Mouse (Mus musculus) NIH3T3 (cell line): ENCODE measurements around the gene 4632433K11Rik.
A peak's percentile ranks its signal among the peaks of the same experiment; 100 is the strongest.

ENCODE experiments used
- DNase-seq: peaks from one replicate; pipeline ENCODE4 v3.0.0-alpha.2; 2012; ENCODE audit warnings: low read depth

The 4632433K11Rik gene

DNA sequence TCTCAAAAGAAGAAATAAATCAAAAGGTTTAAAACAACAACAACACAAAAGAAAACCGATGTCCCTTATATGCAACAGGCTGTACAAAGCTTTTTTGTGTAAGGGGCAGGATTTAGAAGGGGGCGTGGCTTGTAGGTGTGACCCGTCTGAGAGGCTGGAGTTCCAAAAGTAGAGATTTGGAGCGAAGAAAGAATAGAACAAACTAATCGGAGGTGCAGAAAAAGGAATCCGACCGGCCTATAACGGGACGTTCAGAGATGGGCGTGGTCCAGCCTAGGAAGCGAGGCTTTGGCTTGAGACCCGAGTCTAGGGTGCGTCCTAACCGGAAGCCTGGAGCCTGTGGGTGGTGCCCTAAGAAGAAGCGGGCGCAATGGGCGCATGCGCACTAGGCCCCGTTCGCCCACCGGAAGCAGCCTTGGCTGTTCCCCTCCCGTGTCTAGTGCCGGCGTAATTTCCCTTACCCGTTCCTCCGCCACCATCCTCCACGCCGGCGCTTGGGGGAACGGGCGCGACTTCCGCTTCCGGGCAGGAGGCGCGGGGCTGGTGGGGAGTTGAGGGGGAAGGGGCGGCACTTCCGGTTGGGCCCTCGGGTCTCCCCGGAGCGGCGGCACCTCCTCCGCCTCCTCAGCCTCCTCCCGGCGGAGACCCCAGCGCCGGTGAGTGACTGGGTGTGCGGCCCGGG is 13.8 kb upstream of the 4632433K11Rik start, which contains the start of the genes Zfp865 and Ccdc106:
Gene Zfp865, plus strand, starts transcription at position 377 of the 682 bp plus-strand sequence.
Gene Ccdc106, plus strand, starts transcription at position 554 of the 682 bp plus-strand sequence.
- peak; percentile 99 for DNase-seq

DNA sequence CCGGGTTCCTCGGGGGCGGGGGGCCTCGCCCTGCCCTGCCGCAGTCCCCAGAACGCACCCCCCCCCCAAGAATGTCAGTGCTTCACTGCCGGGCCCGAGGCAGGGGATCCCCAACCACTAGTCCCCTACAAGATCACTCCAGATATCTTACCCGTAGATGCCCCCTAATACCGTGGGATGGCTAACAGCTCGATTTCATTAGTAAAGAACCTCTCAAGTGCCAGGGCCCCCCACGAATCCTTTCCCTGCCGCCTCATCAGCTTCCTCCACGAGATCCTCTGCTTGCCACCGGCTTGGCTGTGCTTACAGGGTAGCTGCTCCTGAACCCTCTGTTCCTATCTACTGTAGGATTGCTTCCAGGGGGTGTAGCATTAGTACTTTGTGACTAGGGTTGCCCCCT is 13.2 kb upstream of the 4632433K11Rik start:
- peak; percentile 59 for DNase-seq

DNA sequence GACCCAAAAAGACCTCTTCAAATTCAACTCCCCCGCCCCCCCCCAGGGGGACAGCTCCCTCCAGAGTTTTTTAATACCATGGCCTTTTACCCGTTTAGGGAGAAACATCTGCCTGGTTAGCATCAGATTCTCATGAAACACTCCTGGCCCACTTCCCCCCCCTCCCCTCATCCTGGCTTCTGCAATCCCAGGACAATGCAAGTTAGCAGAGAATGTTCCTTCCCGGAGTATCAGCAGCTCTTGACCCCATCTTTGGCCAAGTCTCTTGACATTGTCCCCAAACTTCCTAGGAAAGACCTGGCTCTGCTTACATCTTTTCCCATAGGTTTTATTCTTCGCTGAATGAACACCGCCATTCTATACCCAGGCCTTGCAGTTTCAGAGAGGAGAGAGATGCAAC is 12.7 kb upstream of the 4632433K11Rik start:
- peak; percentile 22 for DNase-seq

DNA sequence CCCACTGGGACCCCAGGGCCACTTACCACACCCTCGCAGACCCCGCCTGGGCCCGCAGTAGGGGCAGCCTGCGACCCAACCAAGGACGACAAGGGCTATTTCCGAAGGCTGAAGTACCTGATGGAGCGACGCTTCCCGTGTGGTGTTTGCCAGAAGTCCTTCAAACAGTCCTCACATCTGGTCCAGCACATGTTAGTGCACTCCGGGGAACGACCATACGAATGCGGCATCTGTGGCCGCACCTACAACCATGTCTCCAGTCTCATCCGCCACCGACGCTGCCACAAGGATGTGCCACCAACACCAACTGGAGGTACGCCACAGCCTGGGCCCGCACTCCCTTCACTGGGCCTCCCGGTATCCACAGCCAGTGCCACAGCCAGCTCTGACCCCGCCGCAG is 4.4 kb upstream of the 4632433K11Rik start:
- no peak for DNase-seq

DNA sequence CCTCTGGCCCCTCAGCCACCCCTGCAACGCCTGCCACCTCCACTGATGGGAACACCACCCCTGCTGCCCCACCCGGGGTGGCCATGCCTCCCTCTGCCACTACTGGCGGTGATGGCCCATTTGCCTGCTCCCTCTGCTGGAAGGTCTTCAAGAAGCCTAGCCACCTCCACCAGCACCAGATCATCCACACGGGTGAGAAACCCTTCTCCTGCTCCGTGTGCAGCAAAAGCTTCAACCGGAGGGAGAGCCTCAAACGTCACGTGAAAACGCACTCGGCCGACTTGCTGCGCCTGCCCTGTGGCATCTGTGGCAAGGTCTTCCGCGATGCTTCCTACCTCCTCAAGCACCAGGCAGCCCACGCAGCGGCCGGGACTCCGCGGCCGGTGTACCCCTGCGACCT is 4.0 kb upstream of the 4632433K11Rik start:
- no peak for DNase-seq

DNA sequence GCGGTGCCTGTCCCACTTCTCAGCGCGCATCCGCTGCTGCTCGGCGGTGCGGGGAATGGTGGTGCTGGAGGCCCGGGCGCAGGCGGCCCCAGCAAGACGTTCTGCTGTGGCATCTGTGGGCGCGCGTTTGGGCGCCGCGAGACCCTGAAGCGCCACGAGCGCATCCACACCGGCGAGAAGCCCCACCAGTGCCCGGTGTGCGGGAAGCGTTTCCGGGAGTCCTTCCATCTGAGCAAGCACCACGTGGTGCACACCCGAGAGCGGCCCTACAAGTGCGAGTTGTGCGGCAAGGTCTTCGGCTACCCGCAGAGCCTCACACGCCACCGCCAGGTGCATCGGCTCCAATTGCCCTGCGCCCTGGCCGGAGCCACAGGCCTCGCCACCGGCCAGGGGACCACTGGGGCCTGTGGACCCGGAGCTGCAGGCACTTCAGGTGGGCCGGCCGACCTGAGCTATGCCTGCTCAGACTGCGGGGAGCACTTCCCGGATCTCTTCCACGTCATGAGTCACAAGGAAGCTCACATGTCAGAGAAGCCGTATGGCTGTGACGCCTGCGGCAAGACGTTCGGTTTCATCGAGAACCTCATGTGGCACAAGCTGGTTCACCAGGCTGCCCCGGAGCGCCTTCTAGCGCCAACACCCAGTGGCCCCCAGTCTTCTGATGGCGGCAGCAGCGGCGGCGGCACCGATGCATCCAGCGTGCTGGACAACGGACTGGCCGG is 3.2 kb upstream of the 4632433K11Rik start:
- no peak for DNase-seq

DNA sequence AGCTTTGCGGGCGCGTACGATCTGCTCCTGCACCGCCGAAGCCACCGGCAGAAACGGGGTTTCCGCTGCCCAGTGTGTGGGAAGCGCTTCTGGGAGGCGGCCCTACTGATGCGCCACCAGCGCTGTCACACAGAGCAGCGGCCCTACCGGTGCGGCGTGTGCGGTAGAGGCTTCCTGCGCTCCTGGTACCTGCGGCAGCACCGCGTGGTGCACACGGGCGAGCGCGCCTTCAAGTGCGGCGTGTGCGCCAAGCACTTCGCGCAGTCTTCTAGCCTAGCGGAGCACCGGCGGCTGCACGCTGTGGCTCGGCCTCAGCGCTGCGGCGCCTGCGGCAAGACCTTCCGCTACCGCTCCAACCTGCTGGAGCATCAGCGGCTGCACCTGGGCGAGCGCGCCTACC is 2.4 kb upstream of the 4632433K11Rik start:
- no peak for DNase-seq

DNA sequence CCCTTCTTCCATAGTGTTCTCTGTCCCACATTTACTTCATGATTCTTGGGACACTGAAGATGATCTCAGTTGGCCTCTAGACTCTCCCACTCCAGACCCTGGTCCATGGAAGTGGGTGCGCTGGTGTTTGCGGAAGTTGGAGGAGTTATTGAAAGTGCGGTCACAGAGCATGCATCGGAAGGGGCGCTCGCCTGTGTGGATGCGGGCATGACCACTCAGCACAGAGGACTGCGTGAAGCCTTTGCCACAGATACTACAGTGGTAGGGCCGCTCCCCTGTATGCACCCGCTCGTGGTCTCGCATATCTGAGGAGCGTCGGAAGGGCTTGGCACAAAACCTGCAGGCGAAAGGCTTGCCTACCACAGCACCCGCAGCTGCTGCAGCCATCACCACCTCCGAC is 1.7 kb downstream of the 4632433K11Rik start:
- no peak for DNase-seq

DNA sequence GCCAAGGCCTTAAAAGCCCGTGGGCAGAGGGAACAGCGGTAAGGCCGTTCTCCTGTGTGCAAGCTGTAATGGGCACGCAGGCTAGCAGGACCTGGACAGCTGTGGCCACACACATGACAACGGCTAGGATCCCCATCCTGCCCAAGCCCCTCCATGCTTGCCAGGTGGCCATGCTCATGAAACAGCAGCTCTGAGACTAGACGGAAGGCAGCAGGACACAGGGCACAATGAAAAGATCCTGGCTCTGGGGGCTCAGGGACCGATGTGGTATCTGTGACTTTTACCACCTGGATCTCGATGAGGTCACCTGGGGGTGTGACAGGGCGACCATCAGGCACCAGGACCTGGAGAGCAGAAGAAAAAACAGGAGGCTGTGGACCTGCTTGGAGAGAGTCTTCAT is 2.2 kb downstream of the 4632433K11Rik start:
- DNase-seq, result no peak

DNA sequence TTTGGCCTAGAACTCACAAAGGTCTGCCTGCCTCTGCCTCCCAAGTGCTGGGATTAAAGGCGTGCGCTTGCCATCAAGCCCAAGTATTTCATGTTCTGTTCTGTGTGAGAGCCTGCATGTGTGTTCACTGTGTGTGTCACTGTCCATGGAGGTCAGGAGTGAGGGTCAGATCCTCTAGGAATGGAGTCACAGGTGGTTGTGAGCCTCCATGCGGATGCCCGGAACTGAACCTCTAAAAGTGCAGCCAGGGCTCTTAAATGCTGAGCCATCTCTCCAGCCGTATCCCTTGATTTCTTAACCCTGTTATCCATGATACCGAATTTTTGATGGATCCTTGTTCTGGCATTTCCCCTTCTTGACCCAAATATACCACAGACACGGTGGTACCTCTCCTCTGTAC is 3.1 kb downstream of the 4632433K11Rik start:
- DNase-seq, result no peak

DNA sequence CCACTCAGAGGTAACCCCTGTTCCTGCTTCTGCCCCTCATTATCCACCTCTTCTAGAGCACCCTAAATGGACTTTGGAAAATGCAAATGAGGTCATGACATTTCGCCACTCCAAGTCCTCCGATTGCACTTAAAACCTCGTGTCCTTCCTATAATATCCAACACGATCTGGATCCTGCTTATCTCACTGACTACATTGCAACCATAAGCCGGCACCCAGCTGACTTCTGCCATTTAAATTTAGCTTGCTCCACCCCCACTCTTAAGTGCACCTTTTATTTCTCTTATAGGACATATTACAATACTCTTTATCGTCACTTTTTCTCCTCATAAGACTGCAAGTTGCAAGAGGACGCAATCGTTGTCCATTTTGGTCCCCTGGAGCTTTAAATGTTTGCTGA is 3.5 kb downstream of the 4632433K11Rik start:
- DNase-seq, result no peak

DNA sequence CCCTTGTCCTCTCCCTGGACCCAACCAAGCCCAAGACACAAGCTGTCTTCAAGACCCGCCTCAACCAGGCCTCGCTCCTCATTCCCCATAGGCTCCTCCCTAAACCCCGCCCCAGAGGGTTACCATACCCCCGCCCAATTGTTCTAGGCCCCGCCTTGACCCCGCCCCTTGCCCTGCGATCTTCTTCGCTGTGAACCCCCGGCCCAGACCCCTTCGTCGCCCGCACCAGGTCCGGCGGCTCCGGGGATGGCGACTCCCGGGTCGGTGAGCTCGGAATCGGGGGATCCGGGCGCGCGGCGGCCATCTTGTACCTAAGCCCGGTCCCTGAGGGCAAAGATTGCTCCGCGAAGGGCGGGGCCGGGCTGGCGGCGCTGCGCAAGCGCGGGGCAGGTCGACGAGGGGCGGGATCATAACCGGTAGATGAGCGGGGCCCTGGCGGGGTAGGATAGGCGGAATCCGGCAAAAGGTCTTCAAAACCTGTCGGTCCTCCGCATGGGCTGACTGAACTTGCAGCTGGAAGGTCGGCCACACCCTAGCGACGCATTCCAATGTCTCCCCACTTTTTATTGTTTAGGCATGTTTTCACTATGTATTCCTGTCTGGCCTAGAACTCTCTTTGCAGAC is 4.3 kb downstream of the 4632433K11Rik start, which contains the start of gene Zfp784:
Gene Zfp784, minus strand, starts transcription at position 338 of the 624 bp plus-strand sequence.
- DNase-seq, result peak; percentile 95

DNA sequence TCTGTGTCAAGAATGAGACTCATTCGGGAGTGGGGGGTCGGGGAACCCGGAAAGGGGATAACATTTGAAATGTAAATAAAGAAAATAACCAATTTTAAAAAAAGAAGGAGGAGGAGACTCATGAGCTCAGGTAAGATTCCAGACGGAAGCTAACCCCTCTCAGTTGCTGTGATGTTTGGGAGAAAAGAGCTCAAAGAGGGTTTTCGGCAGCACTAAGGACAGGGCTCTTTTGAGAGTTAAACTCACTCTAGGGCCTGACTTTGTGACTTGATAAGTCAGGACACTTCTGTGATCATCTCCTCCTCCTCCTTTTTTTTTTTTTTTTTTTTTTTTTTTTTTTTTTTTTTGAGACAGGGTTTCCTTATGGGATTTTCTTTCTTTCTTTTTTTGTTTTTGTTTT is 5.0 kb downstream of the 4632433K11Rik start:
- DNase-seq, result peak; percentile 25

DNA sequence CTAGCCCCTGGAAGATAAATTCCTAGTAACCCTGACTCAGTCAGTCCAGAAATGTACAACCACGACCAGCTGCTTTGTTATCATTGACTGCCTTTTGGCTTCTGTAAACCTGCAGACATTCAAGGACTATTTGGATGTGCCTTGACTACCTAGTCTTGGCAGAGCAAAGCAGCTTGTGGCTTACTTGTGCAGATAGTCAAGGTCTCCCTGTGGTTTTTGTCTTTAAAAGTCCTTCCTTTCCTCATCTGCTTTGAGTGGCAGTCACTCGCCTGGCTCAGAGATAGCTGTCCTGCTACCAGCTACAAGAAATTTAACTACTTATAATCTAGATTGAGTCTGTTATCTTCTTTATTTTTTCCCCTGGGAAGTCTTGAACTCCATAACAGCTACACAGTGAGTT is 11.1 kb downstream of the 4632433K11Rik start:
- DNase-seq, result no peak

DNA sequence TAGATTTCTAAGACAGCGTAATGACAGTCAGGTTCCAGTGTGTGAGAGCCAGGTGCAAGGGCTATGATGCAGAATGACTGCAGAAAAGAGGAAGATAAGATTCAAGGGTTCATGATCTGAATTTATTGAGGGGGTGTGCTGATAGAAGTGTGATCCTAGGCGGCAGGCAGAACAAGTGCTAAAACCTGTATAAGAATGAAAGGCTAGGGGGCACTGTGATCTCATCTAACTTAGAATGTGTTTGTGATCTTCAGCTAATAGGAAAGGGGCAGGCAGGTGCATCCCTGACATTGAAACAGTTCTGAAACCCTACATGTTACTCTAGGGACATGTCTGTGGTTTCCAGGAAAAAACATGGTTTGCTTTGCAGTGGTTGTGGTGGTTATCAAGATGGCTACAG is 12.2 kb downstream of the 4632433K11Rik start:
- no peak for DNase-seq

DNA sequence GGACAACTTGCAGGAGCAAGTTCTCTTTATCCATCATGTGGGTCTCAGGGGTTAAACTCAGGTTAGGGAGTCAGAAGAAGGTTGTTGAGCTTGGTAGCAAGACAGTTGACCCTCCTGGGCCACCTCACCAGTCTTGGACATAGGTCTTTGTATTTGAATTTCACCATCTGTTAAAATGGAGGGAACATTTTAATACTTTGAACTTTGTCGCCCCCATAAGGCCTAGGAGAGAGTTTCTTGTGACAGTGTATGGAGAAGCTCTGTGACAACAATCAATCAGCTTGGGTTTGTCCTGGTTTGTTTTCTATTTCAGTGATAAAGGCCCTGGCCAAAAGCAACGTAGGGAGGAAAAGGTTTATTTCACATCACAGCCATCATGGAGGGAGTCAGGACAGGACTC is 13.4 kb downstream of the 4632433K11Rik start:
- DNase-seq, result peak; percentile 66

DNA sequence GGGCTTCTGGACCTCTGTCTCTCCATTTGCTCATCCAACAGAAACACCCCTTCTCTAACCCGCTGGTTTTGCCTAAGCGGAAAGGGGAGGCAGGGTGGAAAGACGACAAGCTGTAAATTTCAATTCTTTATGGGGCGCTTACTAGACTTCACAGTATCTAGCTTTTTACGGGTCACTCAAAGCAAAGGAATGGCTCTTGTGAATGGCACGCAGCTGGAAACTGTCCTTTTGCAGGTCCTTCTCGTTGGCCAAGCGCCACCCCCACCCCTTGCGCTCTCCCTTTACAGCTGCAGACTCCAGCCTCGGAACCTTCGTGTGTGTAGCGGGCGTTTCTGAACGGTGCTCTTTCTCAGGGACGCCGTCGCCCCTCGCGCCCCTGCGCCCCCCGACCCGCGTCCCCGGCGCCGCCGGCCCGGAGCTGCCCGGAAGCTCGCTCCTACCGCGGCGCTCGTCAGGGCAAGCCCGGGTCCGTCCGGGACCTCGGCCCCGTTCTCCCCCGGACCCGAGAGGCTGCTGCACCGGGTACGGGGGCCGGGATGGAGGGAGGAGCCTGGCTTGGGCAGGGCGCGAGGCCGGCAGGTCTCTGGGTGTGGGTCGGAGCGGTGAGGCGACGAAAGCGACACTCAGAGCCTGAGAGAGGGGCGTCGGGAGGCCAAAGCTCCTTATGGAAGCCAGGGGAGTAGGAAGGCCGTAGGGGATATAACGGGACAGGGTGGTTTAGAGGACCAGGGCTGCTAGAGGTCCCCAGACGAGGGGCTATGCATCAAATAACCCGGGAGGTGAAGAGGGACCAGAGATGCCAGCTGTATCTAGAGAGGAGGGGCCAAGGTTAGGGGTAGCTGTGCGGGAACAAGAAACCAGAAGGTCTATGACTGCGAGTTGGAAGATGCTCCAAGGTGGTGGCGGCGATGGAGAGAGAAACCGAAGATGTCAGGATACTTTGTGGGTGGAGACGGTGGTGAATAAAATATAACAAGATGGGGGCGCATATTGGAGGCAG is 17.6 kb downstream of the 4632433K11Rik start, which contains the start of gene Zfp580:
Gene Zfp580, plus strand, starts transcription at position 346 of the 1,000 bp plus-strand sequence.
- DNase-seq, result peak; percentile 86

DNA sequence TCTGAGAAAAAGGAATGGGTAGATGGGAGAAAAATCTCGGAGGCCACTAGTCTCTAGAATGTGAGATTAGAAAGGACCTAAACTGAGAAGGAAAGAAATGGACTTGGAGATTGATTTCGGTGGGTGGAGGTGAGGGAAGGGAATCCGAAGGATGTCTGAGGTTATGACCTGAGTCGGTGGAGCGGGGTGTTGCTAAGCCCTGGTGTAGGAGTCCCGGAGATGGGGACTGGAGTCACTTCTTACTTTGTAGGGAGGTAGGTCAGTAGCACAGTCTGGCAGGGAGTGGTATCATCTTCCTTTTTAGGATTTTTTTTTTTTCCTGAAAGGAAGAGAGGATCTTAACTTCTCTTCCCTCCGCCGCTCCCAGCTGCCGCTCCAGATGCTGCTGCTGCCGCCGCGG is 18.5 kb downstream of the 4632433K11Rik start:
- DNase-seq, result peak; percentile 20

DNA sequence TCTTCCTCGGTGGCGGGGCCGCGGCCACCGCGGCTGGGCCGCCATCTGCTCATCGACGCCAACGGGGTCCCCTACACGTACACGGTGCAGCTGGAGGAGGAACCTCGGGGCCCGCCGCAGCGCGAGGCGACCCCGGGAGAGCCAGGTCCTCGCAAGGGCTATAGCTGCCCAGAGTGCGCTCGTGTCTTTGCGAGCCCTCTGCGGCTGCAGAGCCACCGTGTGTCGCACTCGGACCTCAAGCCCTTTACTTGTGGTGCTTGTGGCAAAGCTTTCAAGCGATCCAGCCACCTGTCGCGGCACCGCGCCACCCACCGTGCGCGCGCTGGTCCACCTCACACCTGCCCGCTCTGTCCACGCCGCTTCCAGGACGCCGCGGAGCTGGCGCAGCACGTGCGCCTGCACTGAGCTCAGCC is 19.0 kb downstream of the 4632433K11Rik start:
- no peak for DNase-seq

DNA sequence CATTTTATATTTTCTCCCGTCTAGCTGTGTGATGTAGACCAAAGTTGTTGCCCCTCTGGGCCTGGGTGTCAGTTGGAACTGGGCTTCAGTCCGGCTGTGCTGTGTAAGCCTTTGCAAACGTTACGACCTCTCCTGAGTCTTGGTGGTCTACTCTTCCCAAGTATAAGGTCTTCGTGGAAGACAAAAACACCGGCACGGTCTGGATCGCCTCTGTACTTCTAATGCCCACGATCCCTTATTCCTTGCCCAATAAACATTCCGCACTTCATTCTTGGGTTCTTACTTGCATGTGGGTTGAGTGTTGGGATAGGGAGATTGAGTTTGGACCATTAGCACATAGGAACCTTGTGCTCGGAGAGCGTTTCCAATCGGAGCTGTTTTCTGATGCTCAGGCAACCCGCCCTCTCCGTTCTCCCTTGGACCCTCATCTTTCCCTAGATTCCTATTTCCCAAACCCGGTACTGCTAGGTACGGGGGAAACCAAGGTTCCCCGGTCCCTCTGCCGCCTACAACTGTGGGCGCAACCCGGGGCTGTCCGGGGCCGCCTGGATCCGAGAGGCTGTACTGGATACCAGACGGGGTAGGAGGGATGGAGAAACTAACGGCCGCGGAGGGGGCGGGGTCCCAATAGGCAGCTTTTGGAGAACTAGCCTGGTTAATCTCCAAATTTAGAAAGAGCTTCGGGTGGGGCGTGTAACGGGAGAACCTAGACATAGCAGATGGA is 19.7 kb downstream of the 4632433K11Rik start:
- DNase-seq, result no peak
